Mouse (Mus musculus) Patski (cell line): ENCODE data around the gene Fam19a5. TPM values are rescaled to one million over a fixed set of nuclear protein-coding genes. Genes with fewer than 3 reads are reported as not detected.
A peak's percentile ranks its signal among the peaks of the same experiment; 100 is the strongest.

Experiments used
- ATAC-seq: fragments of 100-300 bp; one replicate; pipeline ENCODE4 v1.8.0; 2021
- CTCF ChIA-PET: fragments of 350-600 bp; sonication (Branson Sonifier 250); formaldehyde crosslinking; loops from one replicate; lab custom pipeline; 2022; ENCODE audit warnings: inconsistent platforms; lab: Charles Lee
- POLR2A ChIA-PET: fragments of 350-600 bp; sonication (Branson Sonifier 250); formaldehyde crosslinking; loops from one replicate; lab custom pipeline; 2022; ENCODE audit warnings: antibody characterized with exemption, inconsistent platforms; lab: Charles Lee
- DNase-seq: peaks from one replicate; pipeline ENCODE4 v3.0.0-alpha.2; 2011; ENCODE audit warnings: low read depth, low spot score
- H3K27me3 ChIP-seq: fragments of 371-371 bp; one replicate; pipeline ENCODE4 v1.5.1; 2021
- CTCF ChIP-seq: fragments of 100-300 bp; IDR thresholded peaks from one replicate; pipeline ENCODE4 v1.5.1; 2021
- in situ Hi-C: fragments of 300-500 bp; cut with MboI; formaldehyde crosslinking; loops from 3 replicates; pipeline ENCODE4 v1.11.1; 2018; ENCODE audit warnings: low pct_unique_long_range_greater_than_20kb, mixed read lengths
- polyA plus RNA-seq: library from polyadenylated mRNA; unstranded; gene quantifications from one replicate; pipeline ENCODE4 v1.2.3, GENCODE M21; 2021

The Fam19a5 gene
- polyA plus RNA-seq, 1 experiment from 2014 or later, result 42.3 TPM

- DNase-seq (no peak), ATAC-seq (peak; percentile 91)
- H3K27me3 ChIP-seq, result no peaks in the 10 kb centered on the region
- in situ Hi-C loops, result loop anchor here (5.0 kb wide), 1 partner anchor 32 kb away; no protein-coding TSS in a partner anchor
- no peak for TF ChIP-seq CTCF
- ChIA-PET POLR2A (no interaction called here), CTCF (no interaction called here)
Observed at GRCm38 (mm10) chr15:87659729-87660128, 115.6 kb downstream of the Fam19a5 start.

- ChIA-PET POLR2A (no interaction called here), CTCF (interaction anchor here (0.8 to 1.2 kb wide), 3 partner anchors 17 to 38 kb away, joined by 3 read pairs; no protein-coding TSS in a partner anchor)
- no peak for TF ChIP-seq CTCF
- ATAC-seq (no peak), DNase-seq (no peak)
- in situ Hi-C loops, result loop anchor here (5.0 kb wide), 1 partner anchor 35 kb away; no protein-coding TSS in a partner anchor
- no peaks in the 10 kb centered on the region for H3K27me3 ChIP-seq
Observed at GRCm38 (mm10) chr15:87661954-87662353, 117.9 kb downstream of the Fam19a5 start.

- ChIA-PET POLR2A (no interaction called here), CTCF (interaction anchor here (3.1 kb wide), 1 partner anchor 11 kb away, joined by 9 read pairs; no protein-coding TSS in a partner anchor)
- no peak for ATAC-seq
Observed at GRCm38 (mm10) chr15:87666041-87666750, 122.1 kb downstream of the Fam19a5 start.

GRCm38 (mm10) chr15:87667416-87667815 lies 123.3 kb downstream of the Fam19a5 start:
- no peak for TF ChIP-seq CTCF
- CTCF ChIA-PET, result interaction anchor here (3.1 kb wide), 1 partner anchor 12 kb away, joined by 9 read pairs; no protein-coding TSS in a partner anchor
- in situ Hi-C loops, result no loop called here
- POLR2A ChIA-PET, result no interaction called here
- H3K27me3 ChIP-seq, result no peaks in the 10 kb centered on the region
- DNase-seq (no peak), ATAC-seq (no peak)

More at GRCm38 (mm10) chr15:87666041-87666750, 122.1 kb downstream of the Fam19a5 start:
- in situ Hi-C loops, result no loop called here
- TF ChIP-seq CTCF, result no peak
- no peak for DNase-seq
- H3K27me3 ChIP-seq, result no peaks in the 10 kb centered on the region

GRCm38 (mm10) chr15:87668112-87668511 lies 124.0 kb downstream of the Fam19a5 start:
- ChIA-PET POLR2A (interaction anchor here (0.6 kb wide), 1 partner anchor 13 kb away, joined by 3 read pairs; no protein-coding TSS in a partner anchor), CTCF (interaction anchor here (3.1 kb wide), 1 partner anchor 13 kb away, joined by 9 read pairs; no protein-coding TSS in a partner anchor)
- DNase-seq (no peak), ATAC-seq (peak; percentile 52)
- TF ChIP-seq CTCF, result no peak
- no peaks in the 10 kb centered on the region for H3K27me3 ChIP-seq
- in situ Hi-C loops, result no loop called here

- H3K27me3 ChIP-seq, result no peaks in the 10 kb centered on the region
- no peak for DNase-seq
- TF ChIP-seq CTCF, result no peak
- ChIA-PET POLR2A (interaction anchor here (0.6 kb wide), 1 partner anchor 58 kb away, joined by 3 read pairs; no protein-coding TSS in a partner anchor), CTCF (interaction anchor here (1.0 kb wide), 1 partner anchor 45 kb away, joined by 4 read pairs; no protein-coding TSS in a partner anchor)
- no peak for ATAC-seq
- in situ Hi-C loops, result no loop called here
Observed at GRCm38 (mm10) chr15:87671929-87672328, 127.8 kb downstream of the Fam19a5 start.

GRCm38 (mm10) chr15:87678711-87679110 lies 134.6 kb downstream of the Fam19a5 start:
- H3K27me3 ChIP-seq, result no peaks in the 10 kb centered on the region
- no peak for TF ChIP-seq CTCF
- peak; percentile 40 for ATAC-seq
- ChIA-PET CTCF (no interaction called here), POLR2A (no interaction called here)
- in situ Hi-C loops, result no loop called here
- DNase-seq, result peak; percentile 48

GRCm38 (mm10) chr15:87682410-87682809 lies 138.3 kb downstream of the Fam19a5 start:
- in situ Hi-C loops, result no loop called here
- ChIA-PET POLR2A (no interaction called here), CTCF (interaction anchor here (0.7 kb wide), 1 partner anchor 20 kb away, joined by 3 read pairs; no protein-coding TSS in a partner anchor)
- ATAC-seq (no peak), DNase-seq (no peak)
- no peaks in the 10 kb centered on the region for H3K27me3 ChIP-seq
- no peak for TF ChIP-seq CTCF

- H3K27me3 ChIP-seq, result no peaks in the 10 kb centered on the region
- DNase-seq, result no peak
- ATAC-seq, result no peak
- ChIA-PET POLR2A (no interaction called here), CTCF (no interaction called here)
- TF ChIP-seq CTCF, result no peak
- in situ Hi-C loops, result no loop called here
Observed at GRCm38 (mm10) chr15:87686415-87687040, 142.4 kb downstream of the Fam19a5 start.

GRCm38 (mm10) chr15:87691271-87691955 lies 147.3 kb downstream of the Fam19a5 start:
- ChIA-PET POLR2A (interaction anchor here (0.7 kb wide), 1 partner anchor 30 kb away, joined by 3 read pairs; no protein-coding TSS in a partner anchor), CTCF (interaction anchor here (1.4 kb wide), 1 partner anchor 60 kb away, joined by 3 read pairs; no protein-coding TSS in a partner anchor)
- DNase-seq (no peak), ATAC-seq (no peak)
- no peaks in the 10 kb centered on the region for H3K27me3 ChIP-seq
- in situ Hi-C loops, result no loop called here
- no peak for TF ChIP-seq CTCF
